Mouse (Mus musculus) inflammation-experienced regulatory T-cells, adult 6 months (primary cell): ENCODE results near the gene Abca17. TPM values are rescaled to one million over a fixed set of nuclear protein-coding genes. Genes with fewer than 3 reads are reported as not detected.

ENCODE experiments used
- ATAC-seq: one replicate; pipeline ENCODE4 v1.8.0; 2017
- polyA plus RNA-seq, 3 experiments: library from polyadenylated mRNA; unstranded; fragments of 100-300 nt; shearing (Covaris generic); gene quantifications; one replicate each; pipeline ENCODE4 v1.2.1; 2017

The Abca17 gene
- polyA plus RNA-seq, 3 experiments from 2014 or later, result not detected

DNA sequence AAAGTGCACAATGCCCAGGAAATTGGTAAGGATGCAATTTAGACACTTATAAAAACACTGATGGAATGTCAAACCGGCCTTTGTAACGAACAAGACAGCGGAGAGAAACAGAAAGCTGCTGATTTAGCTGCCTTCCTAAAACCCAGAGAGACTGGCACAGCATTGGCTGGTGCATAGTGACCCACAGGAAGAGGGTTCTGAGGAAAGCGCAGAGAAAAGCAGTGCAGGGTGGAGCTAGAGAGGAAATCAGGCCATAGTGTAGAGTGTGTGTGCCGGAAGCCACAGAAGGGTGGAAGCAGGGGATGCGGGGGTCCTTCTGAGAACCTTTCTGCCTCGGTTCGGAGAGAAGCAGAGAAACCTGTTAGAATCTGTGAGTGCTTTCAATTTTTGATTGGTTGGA lies 6.2 kb downstream of the Abca17 start:
- peak; percentile 63 for ATAC-seq

DNA sequence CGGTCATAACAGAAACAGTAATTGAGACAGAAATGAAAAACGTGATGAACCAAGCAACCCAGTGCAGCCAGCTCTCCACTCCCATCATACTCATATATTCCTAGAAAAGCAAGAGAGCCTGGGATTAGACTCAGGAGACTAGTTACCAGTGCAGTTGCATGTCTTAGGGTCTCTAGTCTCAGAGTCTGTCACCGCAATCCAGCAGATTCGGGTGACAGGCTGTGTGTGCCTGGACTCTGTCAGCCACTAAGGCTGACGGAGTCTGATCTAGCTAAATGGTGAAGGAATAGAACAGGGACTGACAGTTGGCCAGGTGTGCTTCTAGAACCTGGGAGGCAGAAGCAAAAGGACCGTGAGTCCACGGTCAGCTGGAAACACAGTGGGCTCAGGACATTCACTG lies 23.2 kb downstream of the Abca17 start:
- no peak for ATAC-seq

DNA sequence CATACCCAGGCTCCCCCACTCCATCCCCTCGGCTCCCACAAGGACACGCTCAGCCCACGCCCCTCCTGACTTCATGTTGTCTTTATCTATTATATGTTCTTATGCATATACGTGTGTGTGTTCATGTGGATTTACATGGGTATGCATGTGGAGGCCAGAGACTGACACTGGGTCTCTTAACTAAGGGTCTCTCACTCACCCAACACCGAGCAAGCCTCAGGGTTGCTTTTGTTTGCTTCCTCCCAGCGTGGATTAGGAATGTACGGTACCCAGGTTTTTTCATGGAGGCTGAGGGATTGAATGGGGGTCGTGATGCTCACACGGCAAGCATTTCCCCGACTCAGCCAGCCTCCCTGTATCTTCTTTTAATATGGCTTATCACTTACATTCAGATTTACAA lies 25.8 kb downstream of the Abca17 start:
- no peak for ATAC-seq

DNA sequence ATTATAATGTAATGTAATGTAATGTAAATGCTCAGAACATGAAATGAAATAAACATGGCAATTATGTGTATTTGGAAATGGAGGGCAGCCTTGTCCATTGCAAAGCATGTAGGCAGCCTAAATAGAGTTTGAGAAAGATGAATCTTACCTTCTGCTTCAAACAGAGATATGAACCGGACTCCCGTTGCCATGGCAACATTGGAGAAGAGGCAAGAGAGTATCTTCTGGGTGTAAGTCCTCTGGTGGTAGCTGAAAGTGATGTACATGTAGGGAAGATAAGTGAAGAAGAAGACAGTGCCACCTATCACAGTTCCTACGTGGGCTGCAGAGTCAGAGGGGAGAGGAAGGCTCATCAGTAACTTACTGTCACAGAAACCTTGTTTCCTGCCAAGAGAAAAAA lies 30.0 kb downstream of the Abca17 start:
- no peak for ATAC-seq

DNA sequence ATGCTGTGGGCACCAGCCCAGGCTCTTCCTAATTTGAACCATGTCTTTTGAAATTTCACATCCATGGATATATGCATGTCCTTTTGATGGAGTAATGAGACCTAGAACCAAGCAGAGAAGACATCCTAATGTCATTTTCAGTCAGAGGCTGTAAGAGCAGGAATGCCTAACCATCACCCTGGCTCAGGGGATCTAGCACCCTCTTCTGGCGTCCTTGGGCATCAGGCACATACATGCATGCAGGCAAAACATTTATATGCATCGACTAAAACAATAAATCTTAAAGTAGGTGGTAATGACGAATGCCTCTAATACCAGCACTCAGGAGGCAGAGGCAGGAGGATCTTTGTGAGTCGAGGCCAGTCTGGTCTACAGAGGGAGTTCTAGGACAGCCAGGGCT lies 43.4 kb downstream of the Abca17 start:
- ATAC-seq, result no peak

DNA sequence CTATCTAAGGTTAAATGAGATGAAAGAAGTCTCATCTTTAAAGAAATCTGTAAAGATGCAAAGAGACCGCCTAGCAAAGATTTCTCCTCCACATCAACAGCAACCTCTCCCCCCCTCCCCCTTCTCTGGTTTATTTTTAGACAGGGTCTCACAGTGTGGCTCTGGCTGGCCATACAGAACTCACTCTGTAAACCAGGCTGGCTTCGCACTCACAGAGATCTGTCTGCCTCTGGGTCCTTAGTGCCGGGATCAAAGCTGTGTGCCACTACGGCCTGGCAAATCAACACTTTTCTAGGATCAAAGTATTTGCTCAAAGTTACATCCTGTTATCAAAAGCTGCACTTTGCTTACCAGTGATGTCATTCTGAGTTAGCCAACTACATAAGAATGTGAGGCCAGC lies 50.2 kb downstream of the Abca17 start:
- no peak for ATAC-seq

DNA sequence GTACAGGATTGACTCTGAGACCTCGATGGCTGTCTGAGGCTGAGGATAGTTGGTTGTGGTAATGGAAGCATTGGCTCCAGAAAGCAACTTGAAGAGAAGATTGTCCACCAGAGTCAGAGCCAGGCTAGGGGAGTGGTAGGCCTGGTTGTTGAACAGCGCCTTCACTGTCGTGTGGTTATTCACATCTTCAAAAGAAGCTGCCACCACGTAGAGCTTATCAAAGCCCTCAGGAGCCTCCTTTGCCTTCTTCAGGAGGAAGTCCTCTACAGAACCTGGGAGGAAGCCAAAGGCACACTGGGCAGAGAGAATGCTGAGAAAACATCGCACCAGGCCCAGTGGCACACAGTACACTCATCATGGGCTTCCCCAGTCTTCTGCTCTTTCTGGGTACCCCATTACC lies 61.5 kb downstream of the Abca17 start:
- ATAC-seq, result no peak

DNA sequence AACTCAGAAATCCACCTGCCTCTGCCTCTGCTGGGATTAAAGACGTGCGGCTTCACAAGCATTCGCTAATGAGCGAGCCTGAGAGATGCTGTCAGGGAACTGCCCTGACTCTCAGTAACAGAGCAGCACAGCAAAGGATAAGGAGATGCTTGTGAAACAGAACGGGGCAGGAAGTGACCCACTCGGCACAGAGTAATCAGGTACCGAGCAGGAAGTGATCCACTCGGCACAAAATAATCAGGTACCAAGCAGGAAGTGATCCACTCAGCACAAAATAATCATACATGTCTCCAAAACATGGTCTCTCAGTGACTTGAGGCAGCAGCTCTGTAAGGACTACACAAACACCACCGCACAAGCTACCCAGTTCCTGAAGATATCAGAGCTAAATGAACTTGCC lies 62.4 kb downstream of the Abca17 start:
- no peak for ATAC-seq

DNA sequence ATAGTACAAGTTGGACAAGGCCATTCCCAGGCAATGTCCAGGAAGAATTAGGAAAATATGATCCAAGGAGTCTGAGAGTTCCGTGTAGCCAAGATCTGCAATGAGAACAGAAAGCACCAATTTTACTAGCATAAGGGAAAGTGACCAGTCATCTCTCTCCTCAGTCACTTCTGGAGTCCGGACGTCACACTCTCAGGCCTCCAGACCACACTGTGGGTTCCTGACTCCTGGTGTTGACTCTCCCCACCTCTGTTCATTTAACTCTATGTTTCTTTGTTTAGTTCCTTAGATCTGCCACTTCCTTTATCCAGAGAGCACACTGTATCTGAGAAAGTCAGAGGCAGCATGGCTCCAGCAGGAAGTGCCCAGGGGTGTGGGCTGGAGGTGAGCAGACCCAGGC lies 65.2 kb downstream of the Abca17 start:
- peak; percentile 38 for ATAC-seq

DNA sequence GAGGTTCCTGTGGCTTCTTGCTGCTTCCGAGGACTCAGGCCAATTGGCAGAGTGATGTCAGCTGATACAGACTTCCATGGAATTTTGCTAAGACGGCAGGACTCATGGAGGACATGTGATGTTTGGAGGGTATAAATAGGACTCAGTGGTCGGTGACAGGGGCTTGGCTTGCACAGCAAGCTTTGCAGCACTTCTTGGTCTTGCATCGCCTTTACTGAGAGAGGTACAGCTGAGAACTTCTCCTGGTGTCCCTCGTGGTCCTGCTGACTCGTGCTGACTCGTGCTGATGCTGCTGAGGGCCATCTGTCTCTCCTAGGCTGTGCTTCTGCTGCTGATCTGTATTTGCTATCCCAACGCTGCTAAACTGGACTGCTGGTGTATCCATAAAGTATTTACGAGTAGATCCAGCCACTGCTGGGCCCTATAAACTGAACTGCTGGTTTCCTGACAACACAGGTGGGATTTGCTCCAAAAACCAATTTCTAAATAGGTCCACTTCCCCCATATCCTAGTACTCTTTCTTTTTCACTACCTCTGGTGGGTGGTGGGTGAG lies 67.5 kb downstream of the Abca17 start:
- ATAC-seq, result no peak

DNA sequence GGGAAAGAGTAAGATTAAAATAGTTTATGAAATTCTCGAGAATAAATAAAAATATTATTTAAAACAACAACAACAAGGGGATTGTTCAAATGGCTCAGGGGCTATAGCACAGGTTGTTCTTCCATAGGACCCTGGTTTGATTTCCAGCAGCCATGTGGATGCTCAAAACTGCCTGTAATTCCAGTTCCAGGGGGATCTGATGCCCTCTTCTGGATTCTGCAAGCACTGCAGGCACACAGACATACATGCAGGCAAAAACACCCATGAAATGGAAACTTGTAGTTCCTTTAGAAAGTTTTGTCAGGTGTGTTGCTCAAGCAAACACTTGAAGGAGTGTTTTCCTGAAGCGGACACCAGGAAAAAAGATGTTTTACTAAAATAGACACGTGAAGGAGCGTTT lies 68.2 kb downstream of the Abca17 start:
- ATAC-seq, result no peak

DNA sequence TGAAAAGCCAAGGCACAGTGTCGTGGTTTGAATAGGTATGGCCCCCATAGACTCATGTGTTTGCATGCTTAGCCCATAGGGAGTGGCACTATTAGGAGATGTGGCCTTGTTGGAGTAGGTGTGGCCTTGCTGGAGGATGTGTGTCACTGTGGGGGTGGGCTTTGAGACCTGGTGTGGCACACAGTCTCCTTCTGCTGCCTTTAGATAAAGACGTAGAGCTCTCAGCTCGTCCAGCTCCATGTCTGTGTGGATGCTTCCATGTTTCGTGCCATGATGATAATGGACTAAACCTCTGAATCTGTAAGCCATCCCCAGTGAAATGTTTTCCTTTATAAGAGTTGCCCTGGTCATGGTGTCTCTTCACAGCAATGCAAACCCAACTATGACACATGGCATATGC lies 71.0 kb downstream of the Abca17 start:
- no peak for ATAC-seq

DNA sequence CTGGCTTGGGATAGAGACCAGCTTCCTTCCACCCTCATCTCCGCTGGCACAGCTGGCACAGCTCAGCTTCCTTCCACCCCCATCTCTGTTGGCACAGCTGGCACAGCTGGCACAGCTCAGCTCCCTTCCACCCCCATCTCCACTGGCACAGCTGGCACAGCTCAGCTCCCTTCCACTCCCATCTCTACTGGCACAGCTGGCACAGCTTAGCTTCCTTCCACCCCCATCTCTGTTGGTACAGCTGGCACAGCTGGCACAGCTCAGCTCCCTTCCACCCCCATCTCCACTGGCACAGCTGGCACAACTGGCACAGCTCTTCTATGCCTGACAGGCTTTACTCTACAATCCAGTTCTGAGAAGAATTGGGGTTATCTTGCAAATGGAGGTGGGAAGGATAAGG lies 83.7 kb downstream of the Abca17 start:
- no peak for ATAC-seq

DNA sequence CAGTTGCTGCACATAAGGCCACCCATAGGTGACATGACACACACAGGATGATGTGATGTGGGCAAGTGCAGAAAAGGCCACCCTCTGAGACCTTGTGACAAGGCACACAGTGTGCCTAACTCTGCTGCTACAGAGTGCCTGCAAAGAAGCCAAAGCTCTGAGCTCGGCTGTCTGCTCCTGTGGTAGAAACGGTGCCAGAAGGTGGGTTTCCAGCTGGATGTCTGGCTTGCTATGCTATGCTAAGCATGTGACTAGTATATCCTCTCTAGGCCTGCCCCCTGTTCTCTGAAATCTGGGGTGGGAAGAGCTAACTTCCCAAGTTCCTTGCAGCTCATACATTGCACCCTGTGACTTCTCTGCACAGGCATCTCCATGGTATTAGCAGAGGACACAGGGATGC lies 86.1 kb downstream of the Abca17 start:
- ATAC-seq, result no peak

DNA sequence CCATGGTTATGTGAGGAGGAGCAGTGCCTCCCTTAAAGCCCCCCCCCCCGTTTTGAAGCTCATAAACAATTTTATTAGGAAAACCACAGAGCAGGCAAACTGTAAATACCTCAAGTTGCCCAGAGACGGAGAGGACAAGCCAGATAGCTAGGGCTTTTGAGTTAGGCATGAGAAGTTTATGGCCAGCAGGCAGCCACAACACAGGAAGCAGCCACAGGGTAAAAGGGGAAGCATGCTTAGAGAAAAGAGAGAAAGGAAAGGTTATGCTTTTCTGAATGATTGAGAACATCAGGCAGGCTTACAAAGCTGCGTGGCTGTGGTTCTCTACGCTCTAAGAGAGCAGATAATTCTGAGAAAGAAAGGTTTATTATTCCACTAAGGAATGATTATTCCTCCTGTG lies 90.4 kb downstream of the Abca17 start:
- no peak for ATAC-seq

DNA sequence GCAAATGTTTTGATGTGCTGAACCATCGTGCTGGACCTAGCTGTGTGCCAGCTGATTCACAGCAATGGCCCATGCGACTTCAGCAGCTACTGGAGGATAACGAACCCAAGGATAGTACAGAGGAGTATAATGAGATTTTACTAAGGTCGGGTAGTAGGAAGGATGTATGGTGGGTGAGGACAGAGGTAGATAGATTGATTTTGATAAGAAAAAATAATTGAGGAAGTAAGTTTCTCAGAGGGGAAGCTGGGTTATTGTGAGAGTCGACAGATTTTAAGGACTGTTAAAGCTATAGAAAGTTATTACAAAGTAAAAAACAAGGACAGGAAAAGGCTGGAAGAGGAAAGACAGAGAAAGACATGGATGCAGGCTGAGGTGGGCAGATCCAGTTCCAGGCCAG lies 91.2 kb downstream of the Abca17 start:
- no peak for ATAC-seq

DNA sequence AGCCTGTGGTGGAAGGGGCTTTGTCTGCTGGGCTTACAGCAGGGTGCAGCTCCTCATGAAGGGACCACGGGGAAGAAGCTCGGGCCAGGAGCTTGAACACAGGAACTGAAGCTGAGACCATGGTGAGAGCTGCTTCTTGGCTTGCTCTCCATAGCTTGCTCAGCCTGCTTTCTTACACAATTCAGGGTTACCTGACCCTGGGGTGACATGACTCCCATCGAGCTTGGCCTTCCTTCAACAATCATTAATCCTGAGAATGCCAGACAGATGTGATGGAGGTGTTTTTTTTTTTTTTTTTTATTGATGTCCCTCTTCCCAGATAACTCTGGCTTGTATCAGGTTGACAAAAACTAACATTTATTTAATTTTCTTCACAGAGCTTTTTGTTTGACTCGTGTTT lies 91.9 kb downstream of the Abca17 start:
- ATAC-seq, result no peak

DNA sequence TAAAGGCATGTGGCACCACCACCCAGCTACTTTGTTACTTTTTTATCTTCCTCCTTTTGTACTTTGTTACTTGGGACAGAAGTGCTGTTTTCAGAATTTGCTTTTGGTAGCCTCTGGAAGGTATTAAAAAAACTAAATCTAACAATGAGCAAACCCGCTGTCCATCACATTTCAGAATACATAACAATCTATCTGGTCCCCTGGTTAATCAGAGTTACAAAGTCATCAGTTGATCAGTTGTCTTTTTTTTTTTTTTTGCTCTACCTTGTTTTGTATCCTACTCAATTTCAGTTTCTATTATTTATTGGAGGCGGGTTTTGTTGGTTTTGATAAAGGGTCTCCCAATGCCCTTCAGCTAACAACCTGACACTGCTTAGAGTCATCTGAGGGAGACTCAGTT lies 98.5 kb downstream of the Abca17 start:
- no peak for ATAC-seq

DNA sequence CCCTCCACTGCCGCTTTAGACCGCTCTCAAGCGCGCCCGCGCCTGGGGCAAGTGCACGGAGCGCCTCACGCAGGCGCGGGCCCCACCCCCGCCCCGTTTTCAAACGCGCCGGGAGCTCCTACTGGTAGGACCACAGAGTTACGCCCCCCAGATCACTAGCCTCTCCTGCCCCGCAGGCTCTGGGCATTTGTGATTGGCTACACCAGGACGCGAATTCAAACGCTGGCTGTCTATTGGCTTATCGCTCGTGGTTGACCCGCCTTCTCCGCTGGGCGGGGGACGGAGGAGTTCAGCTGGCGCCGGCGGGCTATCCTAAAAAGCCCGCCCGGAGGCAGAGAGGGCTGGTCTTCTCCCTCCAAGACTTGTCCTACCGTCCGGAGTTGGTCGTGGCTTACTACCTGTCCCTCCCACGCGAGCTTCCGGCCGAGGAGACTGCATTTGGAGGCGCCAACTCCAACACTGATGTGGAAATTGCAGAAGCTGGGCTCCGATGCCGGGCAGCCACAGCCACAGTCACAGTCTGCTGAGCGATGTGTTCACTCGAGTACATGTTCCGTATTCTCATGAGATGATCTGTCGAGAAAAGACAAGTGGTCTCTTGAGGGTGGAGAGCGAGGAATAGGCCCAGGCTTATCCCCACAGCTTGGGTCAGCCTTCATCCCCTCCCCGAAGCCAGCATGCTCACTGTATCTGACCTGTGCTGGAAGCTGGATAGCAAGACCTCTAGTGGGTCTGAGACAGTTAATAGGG lies 99.4 kb downstream of the Abca17 start, which contains the start of gene Ccnf:
Gene Ccnf (minus strand): TSS at position 165 of the 750 bp plus-strand sequence.
- peak; percentile 99 for ATAC-seq

DNA sequence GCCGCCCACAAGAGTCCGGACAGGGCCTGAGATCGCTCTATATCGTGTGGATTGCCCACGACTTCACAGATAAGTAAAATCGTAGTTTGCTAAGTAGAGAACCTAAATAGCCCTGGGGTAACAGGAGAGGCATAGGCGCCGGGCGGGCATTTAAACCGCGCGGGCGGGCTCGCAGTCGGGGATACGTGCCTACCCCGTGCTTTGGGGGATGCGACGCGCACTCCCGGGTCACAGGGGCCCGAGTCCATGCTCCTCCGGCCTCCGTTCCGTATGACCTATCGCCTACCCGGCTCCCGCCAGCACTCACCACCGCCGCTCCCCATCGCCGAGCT lies 99.9 kb downstream of the Abca17 start:
- ATAC-seq, result peak; percentile 26

DNA sequence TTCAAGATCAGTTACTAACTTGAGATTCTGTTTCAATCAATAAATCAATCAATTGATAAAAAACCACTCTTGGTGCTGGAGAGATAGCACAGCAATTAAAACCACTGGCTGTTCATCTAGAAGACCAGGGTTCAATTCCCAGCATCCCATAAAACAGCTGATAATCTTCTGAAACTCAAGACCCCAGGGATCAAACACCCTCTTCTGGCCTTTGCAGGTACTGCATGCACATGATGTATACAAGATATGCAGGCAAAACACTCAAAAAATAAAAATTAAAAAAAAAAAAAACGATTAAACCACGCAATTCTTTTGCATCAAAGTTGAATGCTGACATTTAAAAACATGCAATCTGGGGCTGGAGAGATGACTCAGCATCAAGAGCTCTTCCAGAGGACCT lies 102.2 kb downstream of the Abca17 start:
- no peak for ATAC-seq

DNA sequence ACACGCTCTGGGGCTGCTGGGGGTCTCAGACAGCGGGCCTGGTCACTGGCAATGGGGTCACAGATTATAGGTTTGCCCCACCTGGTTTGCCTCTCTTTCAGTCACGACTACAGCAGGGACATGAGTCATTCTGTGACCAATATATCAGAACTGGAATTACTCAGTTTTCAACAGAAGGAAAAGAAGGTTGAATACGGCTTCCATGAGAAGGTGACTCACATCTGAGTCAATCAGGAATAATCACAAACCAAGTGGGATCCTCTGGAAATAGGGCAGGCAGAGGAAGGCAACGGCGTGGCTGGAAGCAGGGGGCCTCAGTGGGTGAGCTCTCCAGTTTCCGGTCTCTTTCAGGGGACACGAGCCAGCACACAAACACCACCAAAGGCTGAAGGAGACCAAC lies 106.8 kb downstream of the Abca17 start:
- no peak for ATAC-seq

DNA sequence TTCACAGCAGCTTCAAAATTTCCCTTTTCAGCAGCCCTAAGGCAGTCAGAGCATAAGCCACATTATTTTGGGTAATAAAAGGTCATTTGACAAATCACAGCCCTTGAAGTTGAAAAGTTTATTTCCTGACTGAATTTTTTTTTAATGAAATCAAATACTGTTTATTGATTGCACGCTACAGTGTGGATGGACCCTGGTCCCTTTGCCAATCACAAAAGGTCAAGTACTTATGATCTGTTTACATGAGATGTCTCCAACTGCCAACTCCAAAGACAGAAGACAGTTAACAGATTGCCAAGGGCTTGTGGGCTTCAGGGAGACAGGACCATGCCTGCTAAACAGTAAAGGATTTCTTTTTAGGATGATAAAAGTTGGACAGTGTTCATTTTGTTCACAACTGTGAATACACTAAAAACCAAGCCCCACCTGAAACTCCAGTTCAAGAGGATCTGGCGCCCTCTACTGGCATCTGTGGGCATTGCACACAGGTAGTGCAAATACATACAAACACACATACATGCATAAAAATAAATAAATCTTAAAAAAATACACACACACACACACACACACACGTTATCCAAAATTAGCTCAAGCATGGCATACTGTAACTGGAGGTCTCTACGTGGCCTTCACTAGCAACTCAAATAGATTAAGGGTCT lies 107.4 kb downstream of the Abca17 start:
- ATAC-seq, result no peak

DNA sequence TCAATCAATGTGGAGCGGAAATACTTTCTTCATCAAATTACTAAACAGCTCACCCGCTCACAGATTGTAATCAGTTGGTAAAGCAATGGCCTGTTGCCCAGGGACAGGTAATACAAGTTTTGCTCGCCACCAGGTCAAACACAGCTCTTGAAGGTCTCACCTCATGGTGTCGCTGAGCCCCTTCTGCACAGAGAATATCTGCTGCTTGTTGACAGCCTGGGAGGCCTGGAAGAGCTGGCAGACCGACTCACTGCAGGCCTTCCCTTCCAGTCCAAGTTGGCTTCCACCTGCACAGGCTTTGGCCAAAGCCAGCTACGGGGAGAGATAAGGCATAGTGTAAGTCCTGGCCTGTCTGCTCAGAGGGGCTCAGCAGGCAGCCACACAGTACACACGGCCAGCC lies 113.9 kb downstream of the Abca17 start:
- ATAC-seq, result no peak

DNA sequence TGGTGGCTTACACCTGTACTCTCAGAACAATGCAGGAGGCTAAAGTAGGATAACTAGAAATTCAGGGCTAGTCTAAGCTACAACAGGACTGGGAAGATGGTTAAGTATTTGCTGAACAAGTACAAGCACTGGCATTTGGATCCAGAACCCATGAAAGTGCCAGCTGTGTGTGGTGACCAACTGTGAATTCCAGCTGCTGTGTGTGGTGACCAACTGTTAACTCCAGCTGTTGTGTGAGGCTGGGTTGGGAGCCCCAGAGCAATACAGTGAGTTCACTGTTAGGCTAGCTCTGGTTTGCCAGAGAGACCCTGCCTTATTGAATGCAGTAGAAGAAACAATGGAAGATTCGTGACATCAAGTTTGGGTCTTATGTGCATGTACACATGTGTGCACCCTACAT lies 114.4 kb downstream of the Abca17 start:
- no peak for ATAC-seq
